Mouse (Mus musculus) heart, embryonic 11.5 days (tissue): ENCODE data around the gene Mrpl45. TPM values are rescaled to one million over a fixed set of nuclear protein-coding genes. Genes with fewer than 3 reads are reported as not detected.

Source experiments
- ATAC-seq: fragments of 200-750 bp; cut with Nextera tagmentation; replicated peaks from 2 replicates; pipeline ENCODE4 v1.8.0; 2017; ENCODE audit warnings: moderate library complexity; ENCODE audit not compliant: insufficient number of reproducible peaks, low FRiP score, low TSS enrichment
- H3K27ac ChIP-seq: fragments of 300-500 bp; sonication (generic); 2 replicates; pipeline ENCODE4 v1.5.1; 2014; ENCODE audit warnings: mild to moderate bottlenecking, low read depth, low read length
- H3K27me3 ChIP-seq: fragments of 300-500 bp; sonication (generic); 2 replicates; pipeline ENCODE4 v1.6.1; 2014; ENCODE audit warnings: mild to moderate bottlenecking, low read length, mixed read lengths; ENCODE audit not compliant: control insufficient read depth, insufficient read depth
- H3K36me3 ChIP-seq: fragments of 300-500 bp; sonication (generic); 2 replicates; pipeline ENCODE4 v1.6.1; 2014; ENCODE audit warnings: mild to moderate bottlenecking, low read length, moderate library complexity, mixed read lengths; ENCODE audit not compliant: control insufficient read depth, insufficient read depth
- H3K4me1 ChIP-seq: fragments of 300-500 bp; sonication (generic); 2 replicates; pipeline ENCODE4 v1.6.1; 2014; ENCODE audit warnings: low read length; ENCODE audit not compliant: control insufficient read depth, insufficient read depth
- H3K4me2 ChIP-seq: fragments of 300-500 bp; sonication (generic); 2 replicates; pipeline ENCODE4 v1.6.1; 2014; ENCODE audit warnings: mild to moderate bottlenecking, moderate library complexity
- H3K4me3 ChIP-seq: fragments of 300-500 bp; sonication (generic); 2 replicates; pipeline ENCODE4 v1.5.1; 2014; ENCODE audit warnings: low read depth, low read length
- H3K9ac ChIP-seq: fragments of 300-500 bp; sonication (generic); 2 replicates; pipeline ENCODE4 v1.6.1; 2014; ENCODE audit warnings: mild to moderate bottlenecking, low read depth, low read length, moderate library complexity
- H3K9me3 ChIP-seq: fragments of 300-500 bp; sonication (generic); replicated peaks from 2 replicates; pipeline ENCODE4 v1.6.1; 2016; ENCODE audit warnings: low read length; ENCODE audit not compliant: control insufficient read depth
- WGBS: fragments of 180-500 bp; shearing (Covaris S2); extraction: QIAGEN DNeasy Blood & Tissue Kit; methylation state at CpG from one replicate; pipeline ENCODE4 v1.1.7; 2014; ENCODE audit not compliant: insufficient replicate concordance; 5-methylcytosine and 5-hydroxymethylcytosine counted together
- polyA plus RNA-seq: library from polyadenylated mRNA; unstranded; fragments of >200 nt; fragmentation: Nextera tagmentation; extraction: Ambion mirVana; gene quantifications from 2 replicates; pipeline ENCODE4 v1.2.1, GENCODE M21; 2014

Gene Mrpl45
- polyA plus RNA-seq, 1 experiment from 2014 or later: 64.2 TPM

DNA sequence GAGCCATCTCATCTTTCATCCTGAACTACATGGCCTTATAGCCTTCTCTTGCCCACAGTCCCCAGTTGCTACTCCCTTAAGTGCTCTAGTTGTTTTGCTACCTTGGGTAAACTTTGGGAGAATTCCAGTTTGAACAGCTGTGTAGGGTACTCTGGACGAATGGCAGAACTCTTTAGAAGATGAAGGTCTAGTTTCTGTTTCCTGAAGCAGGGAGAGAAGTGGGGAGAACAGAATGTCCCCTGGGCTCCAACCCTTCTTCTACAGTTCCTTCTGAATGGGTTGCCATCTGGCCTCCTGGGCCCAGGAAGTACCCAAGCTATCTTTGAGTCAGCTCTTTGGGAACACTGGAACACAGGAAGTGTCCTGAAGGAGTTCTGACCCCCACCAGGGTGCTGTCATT lies 18.4 kb downstream of the Mrpl45 start:
- Histone ChIP-seq H3K4me2 (no peak overlapping the region), H3K36me3 (peaks cover 11% of the 10 kb centered on the region; the same call in 1 of the 2 replicates), H3K4me1 (peaks cover 7% of the 10 kb centered on the region), H3K27ac (no peak overlapping the region), H3K9ac (no peak overlapping the region), H3K27me3 (peaks cover 30% of the 10 kb centered on the region), H3K4me3 (no peak overlapping the region), H3K9me3 (no peaks in the 10 kb centered on the region)
- 70% methylated on average over 1 of the region's 1 CpGs for WGBS
- no peak for ATAC-seq

DNA sequence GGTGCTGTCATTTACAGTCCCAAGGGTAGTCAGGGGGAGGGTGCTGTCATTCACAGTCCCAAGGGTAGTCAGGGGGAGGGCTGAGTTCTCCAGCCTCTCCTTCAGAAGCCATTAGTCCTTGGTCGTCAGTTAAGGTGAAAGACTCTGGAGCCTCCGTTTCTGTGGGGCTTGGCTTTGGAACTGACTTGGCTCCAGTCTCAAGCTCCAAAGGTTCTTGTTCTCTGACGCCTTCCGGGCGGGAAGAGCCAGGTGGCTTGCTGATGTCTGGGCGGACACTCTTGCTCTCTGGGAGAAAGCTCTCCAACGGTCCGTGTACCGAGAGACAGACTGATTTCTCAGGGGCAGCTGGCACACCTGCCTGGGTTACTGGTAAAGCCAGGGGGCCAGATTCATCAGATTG lies 18.9 kb downstream of the Mrpl45 start:
- H3K4me1 ChIP-seq: peaks cover 9% of the 10 kb centered on the region
- H3K9ac ChIP-seq: no peak overlapping the region
- H3K27me3 ChIP-seq: peaks cover 33% of the 10 kb centered on the region
- H3K4me2 ChIP-seq: no peak overlapping the region
- H3K36me3 ChIP-seq: peaks cover 6% of the 10 kb centered on the region; the same call in 1 of the 2 replicates
- no peak for ATAC-seq
- H3K9me3 ChIP-seq: no peaks in the 10 kb centered on the region
- 74% methylated on average over 9 of the region's 9 CpGs for WGBS
- H3K27ac ChIP-seq: no peak overlapping the region
- no peak overlapping the region for H3K4me3 ChIP-seq

DNA sequence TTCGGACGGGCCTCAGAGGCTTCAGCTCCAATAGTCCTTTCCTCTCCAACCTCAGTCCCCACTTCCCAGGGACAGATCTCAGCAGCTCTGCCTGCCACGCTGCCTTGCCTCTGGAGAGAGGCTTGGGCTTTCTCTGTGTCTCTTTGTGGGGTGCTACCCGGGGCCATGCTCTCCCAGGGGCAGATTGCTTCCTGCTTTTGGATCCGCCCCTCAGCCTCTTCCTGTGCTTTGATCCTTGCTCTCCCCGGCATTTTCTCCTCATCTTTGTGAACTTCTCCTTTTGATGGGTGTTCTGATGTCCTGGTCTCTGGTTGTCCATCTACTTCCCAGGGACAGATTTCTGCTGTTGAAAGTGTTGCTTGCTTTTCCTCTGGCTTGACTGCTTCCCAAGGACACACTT lies 20.7 kb downstream of the Mrpl45 start:
- H3K9ac ChIP-seq: no peak overlapping the region
- H3K4me1 ChIP-seq: peaks cover 9% of the 10 kb centered on the region
- 49% methylated on average over 6 of the region's 6 CpGs for WGBS
- H3K27ac ChIP-seq: no peak overlapping the region
- H3K4me2 ChIP-seq: no peak overlapping the region
- H3K4me3 ChIP-seq: no peak overlapping the region
- no peaks in the 10 kb centered on the region for H3K36me3 ChIP-seq
- ATAC-seq: no peak
- H3K9me3 ChIP-seq: no peaks in the 10 kb centered on the region
- H3K27me3 ChIP-seq: peaks cover 41% of the 10 kb centered on the region

DNA sequence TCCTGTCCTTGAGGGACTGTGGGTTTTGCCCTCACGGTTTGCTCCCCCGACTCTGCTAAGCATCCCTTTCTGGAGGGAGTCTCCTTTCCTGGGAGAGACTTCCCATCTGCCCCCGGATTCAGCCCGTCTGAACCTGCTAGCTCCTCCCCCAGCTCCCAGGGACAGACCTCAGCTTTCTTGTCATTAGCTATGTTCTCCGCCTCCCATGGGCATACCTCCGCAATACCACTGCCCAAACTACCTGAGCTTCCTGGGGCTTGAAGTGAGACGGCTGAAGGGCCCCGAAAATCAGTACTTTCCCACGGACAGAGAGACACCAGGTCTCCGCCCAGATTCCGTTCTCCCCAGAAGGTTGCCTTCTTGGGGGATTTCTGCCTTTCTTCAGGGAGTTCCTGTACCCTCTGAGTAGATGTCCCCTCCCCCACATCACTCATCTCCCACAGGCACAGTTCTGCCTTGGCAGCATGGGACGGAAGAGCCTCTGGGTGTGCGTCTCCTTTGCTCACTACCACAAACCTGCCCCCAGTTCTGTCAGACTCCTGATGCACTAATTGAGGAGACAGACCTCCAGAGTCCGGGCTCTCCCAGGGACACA lies 21.3 kb downstream of the Mrpl45 start:
- Histone ChIP-seq H3K4me1 (peaks cover 9% of the 10 kb centered on the region), H3K9ac (no peak overlapping the region), H3K27ac (no peak overlapping the region), H3K27me3 (peaks cover 41% of the 10 kb centered on the region), H3K36me3 (no peaks in the 10 kb centered on the region), H3K9me3 (no peaks in the 10 kb centered on the region), H3K4me3 (no peak overlapping the region), H3K4me2 (no peak overlapping the region)
- no peak; the same call in 1 of the 2 replicates for ATAC-seq
- 57% methylated on average over 14 of the region's 14 CpGs for WGBS

DNA sequence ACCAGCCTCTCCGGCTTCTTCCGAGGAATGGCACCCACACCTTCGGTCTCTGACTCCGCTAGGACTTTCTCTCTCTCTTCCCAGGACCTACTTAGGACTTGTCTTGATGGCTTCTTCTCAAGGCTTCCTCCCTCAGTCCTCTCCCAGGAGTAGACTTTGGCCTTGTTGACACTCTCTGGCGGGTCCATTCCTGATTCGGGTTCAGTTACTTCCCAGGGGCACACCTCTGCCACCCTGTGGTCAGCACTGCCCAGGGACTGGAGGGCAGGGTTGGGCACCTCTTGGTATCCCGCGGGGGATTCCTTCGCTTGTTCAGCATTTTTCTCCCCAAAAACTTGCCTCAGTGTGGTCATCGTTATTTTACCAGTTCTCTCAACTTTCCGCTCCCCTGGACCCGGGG lies 21.8 kb downstream of the Mrpl45 start:
- Histone ChIP-seq H3K27ac (no peak overlapping the region), H3K9ac (no peak overlapping the region), H3K4me3 (no peak overlapping the region), H3K27me3 (peaks cover 41% of the 10 kb centered on the region), H3K4me2 (no peak overlapping the region), H3K4me1 (peaks cover 9% of the 10 kb centered on the region), H3K36me3 (no peaks in the 10 kb centered on the region), H3K9me3 (no peaks in the 10 kb centered on the region)
- no peak for ATAC-seq
- 68% methylated on average over 12 of the region's 12 CpGs for WGBS

DNA sequence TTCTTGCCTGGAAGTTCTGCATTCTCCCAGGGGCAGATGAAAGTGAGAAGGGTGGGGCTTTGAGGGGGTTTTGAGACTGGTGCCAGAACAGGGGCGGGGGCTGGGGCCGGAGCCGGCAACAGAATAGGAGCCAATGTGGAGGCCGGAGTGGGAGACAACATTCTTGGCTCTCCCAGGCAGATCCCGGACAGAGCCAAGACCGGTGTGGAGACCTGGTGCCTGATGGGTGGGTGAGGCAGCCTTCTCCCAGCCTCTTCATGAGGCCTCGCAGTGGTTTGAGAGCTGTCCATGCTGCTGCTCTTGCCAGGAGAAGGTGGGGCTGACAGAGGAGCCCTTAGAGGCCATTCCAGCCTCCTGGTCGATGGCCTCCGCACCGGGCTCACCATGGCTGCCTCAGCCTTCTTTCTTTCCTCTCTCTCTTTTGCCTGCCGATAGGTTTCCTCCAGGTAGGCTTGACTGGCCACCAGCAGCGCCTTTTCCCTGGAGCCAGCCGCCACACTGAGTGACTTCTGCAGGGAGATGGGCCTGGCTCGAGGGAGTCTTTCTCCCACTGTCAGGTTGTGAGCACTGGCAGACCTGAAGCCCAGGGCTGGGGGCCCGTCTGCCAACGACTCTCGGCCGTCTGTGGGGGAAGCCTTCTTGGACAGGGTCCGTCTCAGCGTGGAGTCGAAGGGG lies 22.9 kb downstream of the Mrpl45 start:
- no peak for ATAC-seq
- H3K27me3 ChIP-seq: peaks cover 41% of the 10 kb centered on the region
- H3K4me1 ChIP-seq: peaks cover 9% of the 10 kb centered on the region
- no peak overlapping the region for H3K27ac ChIP-seq
- no peaks in the 10 kb centered on the region for H3K36me3 ChIP-seq
- no peaks in the 10 kb centered on the region for H3K9me3 ChIP-seq
- H3K4me2 ChIP-seq: peak overlapping the region; percentile 56
- peak overlapping the region; percentile 12; the same call in 1 of the 2 replicates for H3K4me3 ChIP-seq
- WGBS: 30% methylated on average over 21 of the region's 21 CpGs
- peak overlapping the region; percentile 34; the same call in 1 of the 2 replicates for H3K9ac ChIP-seq

DNA sequence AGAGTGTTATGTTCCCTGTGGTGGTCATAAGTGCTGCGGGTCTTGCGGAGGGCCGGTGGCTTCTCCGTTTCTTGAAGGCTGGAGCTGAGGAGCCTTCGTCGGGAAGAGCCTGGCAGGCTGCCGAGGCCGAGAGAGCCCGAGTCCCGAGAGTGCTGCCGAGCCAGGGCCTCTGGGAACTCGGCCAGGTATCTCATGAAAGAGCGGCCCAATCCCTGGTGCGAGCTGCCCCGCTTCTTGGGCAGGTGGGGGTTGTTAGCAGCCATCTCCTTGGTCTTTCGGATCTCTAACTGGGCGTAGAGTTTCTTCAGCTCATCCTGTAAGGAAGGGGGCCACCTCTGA lies 23.4 kb downstream of the Mrpl45 start:
- H3K9me3 ChIP-seq: no peaks in the 10 kb centered on the region
- no peak overlapping the region for H3K27ac ChIP-seq
- H3K27me3 ChIP-seq: peaks cover 41% of the 10 kb centered on the region
- H3K36me3 ChIP-seq: no peaks in the 10 kb centered on the region
- peaks cover 9% of the 10 kb centered on the region for H3K4me1 ChIP-seq
- H3K4me2 ChIP-seq: peak overlapping the region; percentile 56
- WGBS: 22% methylated on average over 17 of the region's 17 CpGs
- peak overlapping the region; percentile 34; the same call in 1 of the 2 replicates for H3K9ac ChIP-seq
- ATAC-seq: no peak
- peak overlapping the region; percentile 12; the same call in 1 of the 2 replicates for H3K4me3 ChIP-seq

DNA sequence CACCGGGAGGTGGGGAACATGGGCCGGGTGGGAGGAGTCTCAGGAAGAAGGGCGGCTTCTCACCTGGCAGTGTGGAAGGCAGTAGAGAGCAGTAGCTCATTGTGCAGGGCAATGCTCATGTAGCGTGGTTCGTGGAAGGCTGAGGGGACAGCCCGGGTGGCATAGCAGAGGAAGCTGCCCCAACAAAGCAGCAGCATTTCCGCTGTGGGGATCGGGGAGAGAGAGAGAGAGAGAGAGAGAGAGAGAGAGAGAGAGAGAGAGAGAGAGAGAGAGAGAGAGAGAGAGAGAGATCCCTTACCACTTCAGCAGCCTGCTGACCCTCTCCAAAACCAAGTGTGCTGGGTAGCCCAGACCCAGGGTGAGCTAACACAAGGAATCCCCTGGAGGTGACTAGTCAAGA lies 27.7 kb downstream of the Mrpl45 start:
- H3K27me3 ChIP-seq: peaks cover 16% of the 10 kb centered on the region; the same call in 1 of the 2 replicates
- H3K4me3 ChIP-seq: no peak overlapping the region
- H3K27ac ChIP-seq: no peak overlapping the region
- no peaks in the 10 kb centered on the region for H3K36me3 ChIP-seq
- H3K4me1 ChIP-seq: peaks cover 12% of the 10 kb centered on the region
- H3K9ac ChIP-seq: no peak overlapping the region
- H3K4me2 ChIP-seq: no peak overlapping the region
- ATAC-seq: no peak
- H3K9me3 ChIP-seq: no peaks in the 10 kb centered on the region
- WGBS: 25% methylated on average over 6 of the region's 8 CpGs

DNA sequence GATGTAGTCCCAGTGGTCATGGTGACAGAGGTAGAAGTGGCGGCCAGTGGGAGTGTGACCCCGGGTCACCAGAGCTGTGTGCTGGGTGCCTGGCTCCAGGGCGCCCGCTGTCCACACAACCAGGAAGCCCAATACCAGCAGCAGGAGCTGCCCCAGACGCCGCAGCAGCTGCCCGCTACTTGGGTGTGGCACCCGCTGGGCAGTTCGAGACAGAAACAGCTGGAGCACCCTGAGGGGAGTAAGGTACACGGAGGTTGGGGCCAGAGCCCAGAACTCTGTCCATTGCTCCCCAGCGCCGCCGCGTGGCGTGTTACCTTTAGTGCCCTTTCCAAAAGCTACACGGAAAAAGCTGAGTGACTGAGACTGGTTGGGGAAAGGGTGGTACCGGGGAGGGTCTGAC lies 28.1 kb downstream of the Mrpl45 start:
- Histone ChIP-seq H3K27me3 (peaks cover 12% of the 10 kb centered on the region; the same call in 1 of the 2 replicates), H3K36me3 (no peaks in the 10 kb centered on the region), H3K4me1 (peaks cover 8% of the 10 kb centered on the region), H3K27ac (no peak overlapping the region), H3K9ac (no peak overlapping the region), H3K4me2 (peak overlapping the region; percentile 50), H3K9me3 (no peaks in the 10 kb centered on the region), H3K4me3 (no peak overlapping the region)
- ATAC-seq: no peak
- 14% methylated on average over 17 of the region's 17 CpGs for WGBS
